Mouse (Mus musculus): ENCODE results near the gene Lrrc8a. TPM values are rescaled to one million over a fixed set of nuclear protein-coding genes. Genes with fewer than 3 reads are reported as not detected.
A peak's percentile ranks its signal among the peaks of the same experiment; 100 is the strongest.

Lrrc8a gene
- polyA plus RNA-seq, 1 experiment: 18.9 TPM

- Histone ChIP-seq H3K27ac (ENCODE audit: insufficient read depth, low read depth, low read length) (peak overlapping the region; percentile 49), H3K4me1 (ENCODE audit: control insufficient read depth, insufficient read depth, low read length) (peaks cover 16% of the 10 kb centered on the region), H3K4me3 (ENCODE audit: insufficient read depth, low read length) (peak overlapping the region; percentile 91)
- TF ChIP-seq POLR2A (IDR thresholded peaks at IDR 0.05; ENCODE audit: borderline replicate concordance, low read depth, low read length): no peak
- TF ChIP-seq CTCF (IDR thresholded peaks at IDR 0.05; ENCODE audit: low read depth, low read length): peak; percentile 7; the same call in 1 of the 2 replicates
Observed at GRCm38 (mm10) chr2:30237881-30238280, 366 bp downstream of the Lrrc8a start.

GRCm38 (mm10) chr2:30238906-30239465 lies 1.5 kb downstream of the Lrrc8a start:
- peaks cover 25% of the 10 kb centered on the region for H3K4me1 ChIP-seq (ENCODE audit: control insufficient read depth, insufficient read depth, low read length)
- TF ChIP-seq CTCF (IDR thresholded peaks at IDR 0.05; ENCODE audit: low read depth, low read length) (no peak), POLR2A (IDR thresholded peaks at IDR 0.05; ENCODE audit: borderline replicate concordance, low read depth, low read length) (no peak)
- H3K4me3 ChIP-seq (ENCODE audit: insufficient read depth, low read length): peak overlapping the region; percentile 91
- H3K27ac ChIP-seq (ENCODE audit: insufficient read depth, low read depth, low read length): no peak overlapping the region

GRCm38 (mm10) chr2:30239777-30240176 lies 2.3 kb downstream of the Lrrc8a start:
- TF ChIP-seq CTCF (IDR thresholded peaks at IDR 0.05; ENCODE audit: low read depth, low read length): no peak
- no peak for TF ChIP-seq POLR2A (IDR thresholded peaks at IDR 0.05; ENCODE audit: borderline replicate concordance, low read depth, low read length)
- H3K27ac ChIP-seq (ENCODE audit: insufficient read depth, low read depth, low read length): no peak overlapping the region
- peaks cover 25% of the 10 kb centered on the region for H3K4me1 ChIP-seq (ENCODE audit: control insufficient read depth, insufficient read depth, low read length)
- no peak overlapping the region for H3K4me3 ChIP-seq (ENCODE audit: insufficient read depth, low read length)

- TF ChIP-seq CTCF (IDR thresholded peaks at IDR 0.05; ENCODE audit: low read depth, low read length) (no peak), POLR2A (IDR thresholded peaks at IDR 0.05; ENCODE audit: borderline replicate concordance, low read depth, low read length) (no peak)
- H3K27ac ChIP-seq (ENCODE audit: insufficient read depth, low read depth, low read length): no peak within 1 kb of the TSS
- H3K4me3 ChIP-seq (ENCODE audit: insufficient read depth, low read length): no peak within 1 kb of the TSS
- H3K4me1 ChIP-seq (ENCODE audit: control insufficient read depth, insufficient read depth, low read length): peaks cover 25% of the 10 kb centered on the region
Observed at GRCm38 (mm10) chr2:30240267-30240666, 2.8 kb downstream of the Lrrc8a start, which contains the start of gene Gm28035. TSS of gene Gm28035 (plus strand) at chr2:30240567.

GRCm38 (mm10) chr2:30242509-30242908 lies 5.0 kb downstream of the Lrrc8a start:
- TF ChIP-seq CTCF (IDR thresholded peaks at IDR 0.05; ENCODE audit: low read depth, low read length): no peak
- TF ChIP-seq POLR2A (IDR thresholded peaks at IDR 0.05; ENCODE audit: borderline replicate concordance, low read depth, low read length): no peak
- Histone ChIP-seq H3K4me3 (ENCODE audit: insufficient read depth, low read length) (no peak overlapping the region), H3K27ac (ENCODE audit: insufficient read depth, low read depth, low read length) (peak overlapping the region; percentile 61), H3K4me1 (ENCODE audit: control insufficient read depth, insufficient read depth, low read length) (peaks cover 40% of the 10 kb centered on the region)

GRCm38 (mm10) chr2:30243391-30243790 lies 5.9 kb downstream of the Lrrc8a start:
- Histone ChIP-seq H3K27ac (ENCODE audit: insufficient read depth, low read depth, low read length) (peak overlapping the region; percentile 61), H3K4me1 (ENCODE audit: control insufficient read depth, insufficient read depth, low read length) (peaks cover 40% of the 10 kb centered on the region), H3K4me3 (ENCODE audit: insufficient read depth, low read length) (no peak overlapping the region)
- no peak for TF ChIP-seq POLR2A (IDR thresholded peaks at IDR 0.05; ENCODE audit: borderline replicate concordance, low read depth, low read length)
- no peak for TF ChIP-seq CTCF (IDR thresholded peaks at IDR 0.05; ENCODE audit: low read depth, low read length)

GRCm38 (mm10) chr2:30244595-30245178 lies 7.2 kb downstream of the Lrrc8a start:
- Histone ChIP-seq H3K4me1 (ENCODE audit: control insufficient read depth, insufficient read depth, low read length) (peaks cover 31% of the 10 kb centered on the region), H3K27ac (ENCODE audit: insufficient read depth, low read depth, low read length) (no peak overlapping the region), H3K4me3 (ENCODE audit: insufficient read depth, low read length) (no peak overlapping the region)
- TF ChIP-seq CTCF (IDR thresholded peaks at IDR 0.05; ENCODE audit: low read depth, low read length): no peak
- TF ChIP-seq POLR2A (IDR thresholded peaks at IDR 0.05; ENCODE audit: borderline replicate concordance, low read depth, low read length): no peak

GRCm38 (mm10) chr2:30247036-30247435 lies 9.5 kb downstream of the Lrrc8a start:
- Histone ChIP-seq H3K4me3 (ENCODE audit: insufficient read depth, low read length) (no peak overlapping the region), H3K27ac (ENCODE audit: insufficient read depth, low read depth, low read length) (no peak overlapping the region), H3K4me1 (ENCODE audit: control insufficient read depth, insufficient read depth, low read length) (peaks cover 36% of the 10 kb centered on the region)
- no peak for TF ChIP-seq POLR2A (IDR thresholded peaks at IDR 0.05; ENCODE audit: borderline replicate concordance, low read depth, low read length)
- no peak for TF ChIP-seq CTCF (IDR thresholded peaks at IDR 0.05; ENCODE audit: low read depth, low read length)

- peaks cover 32% of the 10 kb centered on the region for H3K4me1 ChIP-seq (ENCODE audit: control insufficient read depth, insufficient read depth, low read length)
- H3K4me3 ChIP-seq (ENCODE audit: insufficient read depth, low read length): no peak overlapping the region
- TF ChIP-seq POLR2A (IDR thresholded peaks at IDR 0.05; ENCODE audit: borderline replicate concordance, low read depth, low read length) (no peak), CTCF (IDR thresholded peaks at IDR 0.05; ENCODE audit: low read depth, low read length) (no peak)
- no peak overlapping the region for H3K27ac ChIP-seq (ENCODE audit: insufficient read depth, low read depth, low read length)
Observed at GRCm38 (mm10) chr2:30247681-30248080, 10.2 kb downstream of the Lrrc8a start.

- Histone ChIP-seq H3K27ac (ENCODE audit: insufficient read depth, low read depth, low read length) (no peak overlapping the region), H3K4me3 (ENCODE audit: insufficient read depth, low read length) (no peak overlapping the region), H3K4me1 (ENCODE audit: control insufficient read depth, insufficient read depth, low read length) (peaks cover 21% of the 10 kb centered on the region)
- TF ChIP-seq CTCF (IDR thresholded peaks at IDR 0.05; ENCODE audit: low read depth, low read length) (no peak), POLR2A (IDR thresholded peaks at IDR 0.05; ENCODE audit: borderline replicate concordance, low read depth, low read length) (no peak)
Observed at GRCm38 (mm10) chr2:30249182-30249581, 11.7 kb downstream of the Lrrc8a start.
